Mouse (Mus musculus): ENCODE results near the gene Padi1.

Padi1 gene

DNA sequence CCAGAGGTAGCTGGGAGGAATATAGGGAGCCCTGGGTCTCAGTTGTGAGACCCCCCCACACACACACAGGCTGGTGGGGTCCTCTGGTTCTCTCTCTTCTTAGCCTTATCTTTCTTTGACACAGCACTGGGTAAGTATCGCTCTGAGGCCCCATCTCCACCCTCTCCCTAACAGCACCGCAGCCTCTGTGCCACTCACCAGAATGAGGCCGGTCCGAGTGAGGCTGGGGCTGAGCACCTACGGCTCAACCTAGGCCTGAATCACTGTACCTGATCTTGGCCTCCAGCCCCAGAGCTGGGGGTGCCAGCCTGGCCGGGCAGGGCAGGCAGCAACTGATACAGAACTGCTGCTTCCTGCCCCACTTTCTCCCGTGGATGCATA is 15.2 kb upstream of the Padi1 start:
- no peak for DNase-seq

GRCm38 (mm10) chr4:140860125-140860766 is 14.7 kb upstream of the Padi1 start:
- DNase-seq: no peak

DNA sequence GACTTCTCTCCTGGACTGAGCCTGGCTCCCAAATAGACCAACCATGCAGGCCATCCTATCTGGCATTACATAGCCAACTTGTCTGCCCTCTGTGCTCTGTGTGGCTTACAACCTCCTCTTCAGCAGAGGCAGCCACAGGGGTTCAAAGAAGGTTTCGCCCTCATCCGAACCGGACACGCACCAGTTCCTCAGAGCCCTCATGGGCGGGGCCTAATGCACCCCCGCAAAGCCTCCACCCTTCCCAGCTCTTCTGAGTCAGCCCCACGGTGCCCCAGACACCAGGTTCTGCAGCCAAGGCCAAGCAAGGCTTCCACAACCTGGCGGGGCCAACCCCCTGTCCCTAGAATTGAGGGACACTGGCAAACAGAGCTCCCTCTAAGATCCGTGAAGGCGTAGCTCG is 13.7 kb upstream of the Padi1 start:
- DNase-seq: no peak

- peak in 1 of 2 experiments; percentile 38 for DNase-seq
These were observed 12.2 kb upstream of the Padi1 start for GRCm38 (mm10) chr4:140857813-140858212.

DNA sequence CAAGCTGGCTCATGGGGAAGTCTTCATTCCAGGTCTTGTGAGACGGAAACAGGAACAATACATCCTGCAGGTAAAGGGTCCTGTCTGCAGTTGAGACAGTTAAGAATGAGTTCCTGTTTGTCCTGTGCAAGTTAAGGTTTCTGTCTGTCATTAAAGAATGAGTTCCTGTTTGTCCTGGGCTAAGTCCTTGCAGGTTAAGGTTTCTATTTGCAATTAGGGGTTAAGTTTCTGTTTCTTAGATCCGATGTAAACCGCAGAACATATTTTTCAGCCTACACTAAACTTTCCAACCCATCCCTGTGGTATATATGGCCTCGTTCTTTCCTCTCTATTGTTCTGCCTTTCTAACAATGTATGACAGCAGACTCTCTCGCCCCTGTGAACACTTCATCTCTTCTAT is 11.5 kb upstream of the Padi1 start:
- DNase-seq: no peak

GRCm38 (mm10) chr4:140855151-140855550 is 9.6 kb upstream of the Padi1 start:
- no peak for DNase-seq

DNA sequence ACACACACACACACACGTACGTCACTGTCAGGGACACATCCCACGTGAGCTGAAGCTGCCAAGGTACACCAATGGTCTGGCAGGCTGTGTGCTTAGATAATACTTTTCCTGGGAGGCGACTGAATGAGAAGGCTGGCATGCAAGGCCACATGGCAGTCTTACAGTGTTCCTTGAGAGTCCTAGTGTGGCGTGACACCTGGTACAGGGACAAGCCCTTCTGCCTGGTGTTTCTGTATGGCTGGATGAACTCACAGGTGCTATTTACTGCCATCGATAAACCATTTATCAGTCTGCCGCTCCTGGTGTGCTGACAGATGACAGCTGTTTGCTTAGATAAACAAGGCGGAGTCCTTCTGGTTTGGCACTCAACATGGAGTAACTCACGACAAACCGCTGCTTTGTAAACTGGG is 8.9 kb upstream of the Padi1 start:
- DNase-seq: peak; percentile 52 to 59

- DNase-seq: no peak
These were observed 8.0 kb upstream of the Padi1 start for GRCm38 (mm10) chr4:140853626-140854025.

- DNase-seq: no peak
These were observed 3.7 kb upstream of the Padi1 start for GRCm38 (mm10) chr4:140849310-140849709.

GRCm38 (mm10) chr4:140844991-140845390 is 587 bp downstream of the Padi1 start:
- no peak for DNase-seq

DNA sequence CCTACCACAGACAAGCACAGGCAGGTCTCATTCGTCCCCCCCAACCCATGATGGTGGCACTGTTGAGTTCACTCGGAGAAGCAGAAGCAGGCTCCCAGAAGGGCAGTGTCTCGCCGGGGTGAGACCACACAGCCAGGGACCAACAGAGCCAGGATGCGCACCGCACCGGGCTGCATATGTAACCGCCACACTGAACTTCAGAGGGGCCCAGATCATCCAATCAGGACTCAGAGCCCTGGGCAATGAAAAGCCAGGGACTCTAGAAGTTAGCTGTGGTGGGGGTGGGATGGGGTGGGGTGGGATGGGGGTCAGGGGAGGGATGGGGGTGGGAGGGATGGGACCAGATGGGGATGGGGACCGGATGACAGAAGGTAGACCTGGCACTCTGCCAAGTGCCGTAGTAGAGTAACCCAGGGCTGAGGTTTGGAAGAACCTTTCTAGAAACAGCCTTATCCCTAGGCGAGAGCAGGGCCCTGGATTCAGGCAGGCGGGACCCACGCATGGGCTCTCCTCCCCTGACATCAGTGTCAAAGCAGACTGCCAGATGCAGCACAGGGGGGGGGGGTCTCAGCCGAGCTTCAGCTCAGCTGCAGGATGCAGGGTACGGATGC is 1.8 kb downstream of the Padi1 start:
- peak; percentile 57 to 63 for DNase-seq

- no peak for DNase-seq
These were observed 2.7 kb downstream of the Padi1 start for GRCm38 (mm10) chr4:140842909-140843308.

DNA sequence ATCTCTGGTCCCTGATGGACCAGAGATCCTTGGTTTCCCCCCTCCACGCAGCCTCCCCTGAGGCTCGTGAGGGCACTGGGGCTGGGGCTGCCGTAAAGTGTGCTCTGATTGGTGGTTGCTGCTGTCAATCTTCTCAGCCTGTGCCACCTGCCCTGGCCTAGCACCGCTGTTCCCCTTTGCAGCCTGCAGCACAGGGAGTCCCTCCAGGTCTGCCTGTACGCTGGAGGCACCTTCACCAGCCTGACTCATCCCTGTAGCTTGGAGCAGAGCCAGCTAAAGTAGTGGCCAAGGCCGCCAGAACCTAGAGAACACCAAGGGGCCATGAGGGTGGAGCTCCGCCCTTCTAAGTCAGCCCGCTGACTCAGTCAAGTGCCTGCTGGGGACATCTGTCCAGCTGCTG is 7.7 kb downstream of the Padi1 start:
- peak in 1 of 2 experiments; percentile 39 for DNase-seq

- DNase-seq: peak; percentile 60 to 73
These were observed 9.2 kb downstream of the Padi1 start for GRCm38 (mm10) chr4:140836208-140836866.

GRCm38 (mm10) chr4:140835682-140836081 is 9.9 kb downstream of the Padi1 start:
- DNase-seq: peak; percentile 49 to 59

DNA sequence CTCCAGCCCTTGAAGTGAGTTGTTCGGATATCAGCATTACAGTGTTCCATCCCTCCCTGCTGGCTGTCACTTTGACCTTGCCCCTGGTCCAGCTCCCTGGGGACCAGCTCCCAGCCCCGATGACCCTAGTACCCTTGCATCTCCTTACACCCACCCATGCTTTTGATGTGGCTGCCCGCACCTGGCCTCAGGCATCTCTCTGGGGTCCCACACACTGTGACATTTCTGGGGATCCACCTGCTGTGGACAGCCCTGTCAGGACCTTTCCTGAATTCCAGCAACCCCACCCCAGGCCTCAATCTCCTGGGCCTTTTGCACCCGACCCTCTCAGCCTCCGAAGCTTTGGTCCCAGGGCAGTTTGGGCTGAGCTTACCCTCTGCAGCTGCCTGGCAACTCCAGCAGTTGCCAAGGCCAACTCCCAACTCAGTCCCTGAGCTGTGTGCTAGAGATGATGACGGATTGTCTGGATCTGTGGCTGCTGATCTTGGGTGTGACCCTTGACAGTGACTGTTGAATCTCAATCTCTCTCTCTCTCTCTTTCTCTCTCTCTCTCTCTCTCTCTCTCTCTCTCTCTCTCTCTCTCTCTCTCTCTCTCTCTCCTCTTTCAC is 11.1 kb downstream of the Padi1 start:
- DNase-seq: no peak

- DNase-seq: no peak
These were observed 12.8 kb downstream of the Padi1 start for GRCm38 (mm10) chr4:140832821-140833220.

DNA sequence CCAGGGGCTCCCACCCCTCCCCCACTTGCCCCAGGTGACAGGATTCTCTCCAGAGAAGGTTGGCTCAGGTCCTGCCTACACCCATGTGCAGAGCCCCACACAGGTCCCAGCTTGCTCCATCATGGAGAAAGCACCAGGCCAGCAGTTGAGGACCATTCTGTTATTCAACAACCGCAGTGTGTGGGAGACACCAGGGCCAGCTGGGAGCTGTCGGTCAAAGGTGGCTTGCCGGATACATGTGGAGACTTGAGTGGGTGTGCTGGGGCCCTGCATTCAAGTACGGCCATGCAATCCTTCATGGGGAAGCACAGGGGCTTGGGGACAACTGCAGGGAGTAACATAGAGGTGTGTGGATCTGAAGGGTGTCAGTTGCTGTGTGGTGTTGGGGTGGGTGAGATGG is 13.8 kb downstream of the Padi1 start:
- no peak for DNase-seq

GRCm38 (mm10) chr4:140827237-140827636 is 18.3 kb downstream of the Padi1 start:
- no peak for DNase-seq

DNA sequence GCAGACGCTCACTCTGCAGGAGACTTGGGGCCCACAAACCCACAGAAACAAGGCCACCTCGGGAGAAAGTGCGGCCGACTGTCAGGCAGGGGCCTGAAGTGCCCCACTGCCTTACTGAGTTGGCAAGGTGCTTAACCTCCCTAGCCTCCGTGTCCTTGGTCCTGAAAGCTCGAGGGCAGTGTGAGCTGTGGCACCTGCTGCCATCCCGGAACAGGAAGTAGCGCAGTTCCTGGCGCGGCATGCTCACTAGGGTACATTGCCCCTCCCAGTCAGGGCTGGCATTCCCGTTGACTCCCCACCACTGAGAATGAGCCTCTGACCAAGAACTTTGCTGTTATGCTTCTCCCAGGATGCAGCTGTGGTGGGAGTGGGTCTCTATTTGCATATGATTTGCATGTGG is 19.6 kb downstream of the Padi1 start:
- DNase-seq: no peak

GRCm38 (mm10) chr4:140821988-140822387 is 23.6 kb downstream of the Padi1 start:
- DNase-seq: peak; percentile 84 to 88

GRCm38 (mm10) chr4:140817413-140817812 is 28.2 kb downstream of the Padi1 start:
- no peak for DNase-seq

- peak; percentile 33 to 40 for DNase-seq
These were observed 29.3 kb downstream of the Padi1 start for GRCm38 (mm10) chr4:140815996-140816917.
